Mouse (Mus musculus): Measurements from ENCODE around the gene Zbtb8os.
"Not testable (repeated sequence)": the region's sequence is repeated elsewhere in the genome, so short reads cannot be mapped to it uniquely, and the experiment has no call there.

The Zbtb8os gene

DNA sequence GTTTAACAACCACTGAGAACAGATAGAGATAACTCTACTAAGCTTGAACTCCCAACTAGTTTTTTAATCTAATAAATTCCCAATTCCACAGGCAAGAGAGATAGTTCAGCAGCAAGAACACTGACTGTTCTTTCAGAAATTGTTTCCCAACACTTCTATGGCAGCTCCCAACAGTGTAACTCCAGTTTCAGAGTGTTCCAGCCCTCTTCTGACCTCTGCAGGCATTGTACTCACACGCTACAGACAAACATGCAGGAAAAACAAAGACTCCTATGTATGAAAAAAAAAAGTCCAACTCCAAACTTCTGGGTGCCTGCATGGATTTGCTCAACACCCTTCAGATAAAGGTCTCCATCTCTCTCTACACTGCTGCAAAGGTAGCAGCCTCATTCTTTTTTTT lies 2.6 kb upstream of the Zbtb8os start:
- no peak for DNase-seq (ENCODE audit: low read depth in 2 of 2, low spot score in 2 of 2)

DNA sequence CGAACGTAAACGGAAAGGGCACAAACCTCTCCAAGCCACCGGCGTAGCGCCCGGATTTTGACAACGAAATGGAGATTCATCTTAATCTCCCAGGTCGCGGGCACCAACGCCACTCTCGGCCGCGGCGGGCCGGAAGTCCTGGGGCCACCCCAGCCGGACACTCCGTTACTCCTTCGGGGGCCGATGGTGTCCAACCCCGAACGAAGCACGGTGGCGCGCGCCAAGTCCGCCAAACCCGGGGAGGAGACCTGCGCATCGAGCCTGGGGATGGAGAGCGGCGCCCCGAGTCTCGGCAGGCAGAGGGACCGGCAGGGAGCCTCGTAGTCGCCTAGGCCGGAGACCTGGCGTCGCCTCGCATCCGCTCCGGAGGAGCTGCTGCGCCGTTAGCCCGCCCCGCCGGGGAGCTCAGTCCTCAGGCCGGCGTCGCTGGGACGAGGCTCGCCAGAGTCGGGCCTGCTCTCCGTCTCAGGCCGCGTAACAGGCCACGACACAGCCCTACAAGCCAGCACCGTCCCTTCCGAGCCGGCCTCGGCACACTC lies 749 bp upstream of the Zbtb8os start:
- DNase-seq (ENCODE audit: low read depth in 2 of 2, low spot score in 2 of 2): no peak

DNA sequence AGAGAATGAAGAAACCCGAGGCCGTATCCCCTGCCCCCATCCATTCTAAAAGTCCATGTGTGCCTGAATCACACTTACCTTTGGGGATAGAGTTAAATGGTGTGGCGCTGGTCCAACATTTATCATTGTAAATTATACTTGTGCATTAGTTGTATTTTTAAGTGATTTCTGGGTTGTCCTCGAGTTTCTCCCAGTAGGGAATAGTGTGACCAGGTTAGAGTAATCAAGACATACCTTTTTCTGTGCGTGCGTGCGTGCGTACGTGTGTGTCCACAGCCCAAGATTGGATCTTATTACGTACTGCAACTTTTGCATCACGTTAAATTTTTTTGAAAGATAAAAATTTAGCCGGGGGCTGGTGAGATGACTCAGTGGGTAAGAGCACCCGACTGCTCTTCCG lies 796 bp downstream of the Zbtb8os start:
- no peak for DNase-seq (ENCODE audit: low read depth in 2 of 2, low spot score in 2 of 2)

GRCm38 (mm10) chr4:129339743-129340142 lies 4.2 kb downstream of the Zbtb8os start:
- DNase-seq (ENCODE audit: low read depth in 2 of 2, low spot score in 2 of 2): no peak

DNA sequence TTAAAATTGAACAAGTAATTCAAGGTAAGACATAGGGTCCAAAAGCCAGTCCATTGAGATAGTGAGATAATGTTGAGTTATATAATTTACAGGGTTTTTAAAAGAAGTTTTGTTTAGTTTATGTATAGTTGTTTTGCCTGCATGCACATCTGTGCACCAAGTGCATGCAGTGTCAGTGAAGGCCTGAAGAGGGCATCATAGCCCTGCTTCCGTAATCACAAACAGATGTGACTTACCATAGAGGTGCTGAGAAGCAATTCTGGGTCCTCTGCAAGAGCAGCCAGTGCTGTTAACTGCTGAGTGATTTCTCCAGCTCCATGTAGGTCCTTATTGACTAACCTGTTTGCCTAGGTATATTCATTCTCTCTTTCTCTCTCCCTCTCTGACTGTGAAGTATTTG lies 6.4 kb downstream of the Zbtb8os start:
- DNase-seq (ENCODE audit: low read depth in 2 of 2, low spot score in 2 of 2): no peak

- DNase-seq (ENCODE audit: low read depth in 2 of 2, low spot score in 2 of 2): no peak
These were observed 7.2 kb downstream of the Zbtb8os start for GRCm38 (mm10) chr4:129342705-129343104.

DNA sequence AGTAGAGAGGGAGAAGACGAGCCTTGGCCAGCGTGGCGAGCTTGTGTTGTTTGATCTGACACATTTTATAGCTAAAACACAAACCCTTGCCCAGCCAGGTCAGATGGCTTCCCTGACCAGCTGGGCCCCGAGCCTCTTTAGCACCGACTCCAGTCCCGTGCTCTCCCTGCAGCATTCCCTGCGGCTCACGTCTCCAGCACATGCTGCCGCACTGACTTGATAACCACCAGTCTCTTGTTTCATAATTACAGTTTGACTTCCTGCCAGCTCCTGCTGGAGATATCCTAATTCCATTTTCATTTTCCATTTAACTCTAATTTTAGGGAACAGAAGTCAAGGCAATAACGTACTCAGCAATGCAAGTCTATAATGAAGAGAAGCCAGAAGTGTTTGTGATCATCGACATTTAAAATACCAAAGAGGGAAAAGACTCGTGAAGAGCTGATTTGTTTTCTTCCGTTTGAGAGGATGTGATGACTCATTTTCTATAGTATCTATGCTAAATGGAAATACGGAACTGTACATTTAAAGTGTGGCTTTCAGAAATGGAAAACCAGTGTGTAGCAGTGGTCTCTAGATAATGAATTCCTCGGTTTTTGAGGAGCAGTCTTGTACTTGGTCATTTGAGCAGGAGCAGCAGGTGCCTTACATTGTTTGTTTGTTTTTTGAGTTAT lies 11.1 kb downstream of the Zbtb8os start:
- no peak for DNase-seq (ENCODE audit: low read depth in 2 of 2, low spot score in 2 of 2)

DNA sequence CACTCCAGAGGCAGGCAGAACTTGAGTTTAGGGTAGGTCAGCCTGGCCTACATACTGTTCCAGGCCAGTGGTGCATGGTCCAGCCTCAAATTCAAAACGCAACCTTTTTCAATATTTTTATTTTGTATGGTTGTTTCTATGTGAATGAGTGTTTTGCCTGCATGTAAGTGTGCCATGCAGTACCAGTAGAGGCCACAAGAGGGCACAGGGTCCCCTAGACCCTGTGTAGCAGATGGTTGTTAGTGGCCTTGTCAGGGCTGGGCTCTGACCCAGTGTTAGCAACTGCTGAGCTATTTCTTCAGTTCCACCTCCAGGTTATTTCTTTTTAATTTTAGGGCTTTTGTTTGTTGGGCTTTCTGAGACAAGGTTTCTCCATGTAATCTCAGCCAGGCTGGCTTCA lies 15.1 kb downstream of the Zbtb8os start:
- peak; percentile 66 to 74 for DNase-seq (ENCODE audit: low read depth in 2 of 2, low spot score in 2 of 2)

DNA sequence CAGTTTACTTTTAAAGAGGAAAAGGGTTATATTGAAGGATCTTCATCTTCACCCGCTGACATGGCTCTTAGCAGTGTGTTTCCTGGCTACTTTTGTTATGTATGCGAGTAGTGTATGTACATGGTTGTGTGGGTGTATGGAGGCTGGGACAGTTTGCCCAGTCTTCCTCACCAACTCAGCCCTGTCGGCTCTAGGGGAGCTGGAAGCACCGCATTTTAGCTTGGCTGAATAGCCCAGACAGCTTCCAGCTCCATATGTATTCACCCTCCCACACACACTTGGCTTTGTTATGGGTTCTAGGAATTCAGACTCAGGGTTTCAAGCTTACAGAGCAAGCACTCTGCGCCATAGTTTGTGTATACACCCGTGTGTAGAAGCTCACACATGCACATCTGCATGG lies 15.6 kb downstream of the Zbtb8os start:
- DNase-seq (ENCODE audit: low read depth in 2 of 2, low spot score in 2 of 2): no peak

- no peak for DNase-seq (ENCODE audit: low read depth in 2 of 2, low spot score in 2 of 2)
These were observed 17.7 kb downstream of the Zbtb8os start for GRCm38 (mm10) chr4:129353176-129353575.

- no peak for DNase-seq (ENCODE audit: low read depth in 2 of 2, low spot score in 2 of 2)
These were observed 18.7 kb downstream of the Zbtb8os start for GRCm38 (mm10) chr4:129354236-129354635.

- no peak for DNase-seq (ENCODE audit: low read depth in 2 of 2, low spot score in 2 of 2)
These were observed 22.2 kb downstream of the Zbtb8os start for GRCm38 (mm10) chr4:129357613-129358163.

DNA sequence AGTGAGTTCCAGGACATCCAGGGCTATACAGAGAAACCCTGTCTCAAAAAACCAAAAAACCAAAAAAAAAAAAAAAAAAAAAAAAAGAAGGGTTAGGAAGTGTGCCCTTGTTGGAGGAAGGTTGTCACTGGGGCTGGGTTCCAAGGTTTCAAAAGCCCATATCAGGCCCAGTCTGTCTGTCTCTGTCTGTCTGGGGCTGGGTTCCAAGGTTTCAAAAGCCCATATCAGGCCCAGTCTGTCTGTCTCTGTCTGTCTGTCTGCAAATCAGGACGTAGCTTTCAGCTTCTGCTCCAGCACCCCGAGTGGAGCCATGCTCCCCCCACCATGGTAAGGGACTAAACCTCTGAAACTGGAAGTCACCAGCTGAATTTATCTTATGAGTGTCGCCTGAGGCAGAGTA lies 26.7 kb downstream of the Zbtb8os start:
- DNase-seq (ENCODE audit: low read depth in 2 of 2, low spot score in 2 of 2): not testable (repeated sequence)

- DNase-seq (ENCODE audit: low read depth in 2 of 2, low spot score in 2 of 2): no peak
These were observed 27.3 kb downstream of the Zbtb8os start for GRCm38 (mm10) chr4:129362771-129363170.

DNA sequence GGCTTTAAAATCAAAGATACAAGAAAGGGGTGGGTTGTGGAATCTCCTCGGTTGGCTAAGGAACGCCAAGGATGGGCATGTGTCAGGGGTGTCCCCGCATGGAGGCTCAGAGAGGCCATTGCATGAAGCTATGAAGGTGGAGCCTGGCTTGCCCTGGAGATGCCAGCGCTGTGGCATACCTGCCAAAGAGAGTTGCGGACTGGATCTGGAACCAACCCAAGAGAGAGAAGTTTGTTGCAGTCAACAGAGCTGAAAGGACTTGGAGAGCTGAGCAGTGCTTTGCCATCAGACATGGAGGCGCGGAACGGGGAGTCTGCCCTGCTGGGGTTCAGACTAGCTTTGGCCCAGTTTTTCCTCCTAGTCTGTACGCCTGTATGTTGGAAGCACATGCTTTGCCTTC lies 28.0 kb downstream of the Zbtb8os start:
- DNase-seq (ENCODE audit: low read depth in 2 of 2, low spot score in 2 of 2): no peak

DNA sequence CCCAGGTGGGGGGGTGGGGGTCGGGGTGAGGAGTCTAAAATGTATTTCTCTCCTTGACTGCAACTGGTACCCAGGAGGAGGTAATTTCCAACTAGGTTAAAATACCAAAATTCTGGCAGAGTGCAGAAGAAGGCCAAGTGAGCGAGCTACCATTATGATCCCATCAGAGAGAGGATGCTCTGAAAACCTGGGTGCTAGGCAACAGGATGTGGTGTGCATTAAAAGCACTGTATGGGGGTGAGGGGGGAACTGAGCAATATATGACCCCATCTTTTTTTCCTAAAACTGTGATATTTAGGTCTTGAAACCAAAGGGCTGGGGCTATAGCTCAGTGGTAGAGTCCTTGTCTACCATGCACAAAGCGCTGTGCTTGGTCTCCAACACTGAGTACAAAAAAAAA lies 28.9 kb downstream of the Zbtb8os start:
- no peak for DNase-seq (ENCODE audit: low read depth in 2 of 2, low spot score in 2 of 2)

DNA sequence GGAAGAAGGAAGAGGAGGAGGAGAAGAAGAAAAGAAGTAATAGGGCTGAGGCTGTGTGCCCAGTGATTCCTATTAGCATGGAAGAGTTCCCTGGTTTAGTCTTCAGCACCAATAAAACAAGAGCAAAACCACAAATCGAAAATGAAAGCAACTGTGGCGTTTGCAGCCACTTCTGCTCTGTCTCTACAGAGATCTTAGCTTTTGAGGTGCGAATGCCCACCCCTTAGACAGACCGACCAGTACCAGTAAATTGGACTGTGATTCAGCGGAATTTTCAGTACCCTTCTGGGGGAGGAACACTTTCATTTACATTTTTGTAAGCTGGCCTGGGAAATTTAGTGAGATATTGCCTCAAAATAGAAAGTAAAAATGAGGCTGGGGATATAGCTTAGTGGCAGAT lies 29.7 kb downstream of the Zbtb8os start:
- DNase-seq (ENCODE audit: low read depth in 2 of 2, low spot score in 2 of 2): peak in 1 of 2 experiments; percentile 33

- DNase-seq (ENCODE audit: low read depth in 2 of 2, low spot score in 2 of 2): no peak
These were observed 35.9 kb downstream of the Zbtb8os start for GRCm38 (mm10) chr4:129371391-129371790.

- DNase-seq (ENCODE audit: low read depth in 2 of 2, low spot score in 2 of 2): no peak
These were observed 37.9 kb downstream of the Zbtb8os start for GRCm38 (mm10) chr4:129373202-129373976.

GRCm38 (mm10) chr4:129374219-129374755 lies 38.8 kb downstream of the Zbtb8os start:
- DNase-seq (ENCODE audit: low read depth in 2 of 2, low spot score in 2 of 2): no peak

DNA sequence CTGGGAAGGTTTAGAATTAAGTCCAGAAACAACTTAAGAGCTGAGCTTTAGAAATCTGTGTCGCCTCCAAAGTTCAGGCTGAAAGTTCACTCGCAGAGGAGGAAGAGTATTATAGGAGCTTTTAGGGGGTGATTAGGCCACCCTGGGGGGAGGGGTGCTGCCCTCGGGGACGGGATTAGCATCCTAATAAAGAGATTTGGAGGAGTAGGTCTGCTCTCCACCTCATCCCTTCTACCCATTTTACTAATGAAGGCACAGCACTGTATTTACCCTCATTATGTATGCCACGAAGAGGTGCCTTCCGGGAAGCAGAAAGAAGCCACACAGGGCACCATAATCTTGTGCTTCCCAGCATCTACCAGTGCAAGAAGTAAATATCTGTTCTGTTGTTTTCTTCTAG lies 39.5 kb downstream of the Zbtb8os start:
- no peak for DNase-seq (ENCODE audit: low read depth in 2 of 2, low spot score in 2 of 2)

GRCm38 (mm10) chr4:129375821-129376220 lies 40.3 kb downstream of the Zbtb8os start:
- DNase-seq (ENCODE audit: low read depth in 2 of 2, low spot score in 2 of 2): no peak

Data from CD8-positive naive resting alpha-beta T cell, adult 2 months (primary cell).